Mouse (Mus musculus) layer of hippocampus, postnatal 25 days (tissue): ENCODE results near the gene Ppfibp1. TPM values are rescaled to one million over a fixed set of nuclear protein-coding genes. Genes with fewer than 3 reads are reported as not detected.
A peak's percentile ranks its signal among the peaks of the same experiment; 100 is the strongest.

Experiments
- DNase-seq, 2 experiments: peaks; one replicate each; pipeline ENCODE4 v3.0.0; 2022; ENCODE audit warnings: mixed read lengths in 2 of 2, low spot score in 1 of 2; ENCODE audit errors: extremely low spot score in 1 of 2
- total RNA-seq, 2 experiments: library from RNA; stranded (reverse); gene quantifications; 2 replicates each; pipeline ENCODE4 v1.2.3; 2021

Ppfibp1 gene
- total RNA-seq, 2 experiments from 2014 or later: 40.9 to 41.7 TPM

DNA sequence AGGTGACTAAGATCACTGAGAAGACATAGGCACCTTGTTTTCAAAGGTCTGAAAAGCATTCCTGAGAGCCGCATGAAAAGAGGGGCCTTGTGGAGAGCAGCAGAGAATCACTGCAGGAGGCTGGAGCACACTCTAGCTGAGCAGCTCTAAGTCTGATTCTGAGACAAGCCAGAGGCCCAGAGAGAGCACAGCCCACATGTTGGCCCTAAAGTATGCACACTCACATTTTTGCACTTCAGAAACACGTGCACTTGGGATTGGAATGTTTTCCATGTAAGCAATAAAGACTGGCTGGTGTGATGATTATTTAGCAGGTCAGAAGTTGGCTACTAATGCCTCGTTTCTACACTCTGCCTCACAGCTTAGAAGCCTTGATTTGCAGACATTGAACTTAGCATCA, 91.7 kb downstream of the Ppfibp1 start:
- DNase-seq: no peak

DNA sequence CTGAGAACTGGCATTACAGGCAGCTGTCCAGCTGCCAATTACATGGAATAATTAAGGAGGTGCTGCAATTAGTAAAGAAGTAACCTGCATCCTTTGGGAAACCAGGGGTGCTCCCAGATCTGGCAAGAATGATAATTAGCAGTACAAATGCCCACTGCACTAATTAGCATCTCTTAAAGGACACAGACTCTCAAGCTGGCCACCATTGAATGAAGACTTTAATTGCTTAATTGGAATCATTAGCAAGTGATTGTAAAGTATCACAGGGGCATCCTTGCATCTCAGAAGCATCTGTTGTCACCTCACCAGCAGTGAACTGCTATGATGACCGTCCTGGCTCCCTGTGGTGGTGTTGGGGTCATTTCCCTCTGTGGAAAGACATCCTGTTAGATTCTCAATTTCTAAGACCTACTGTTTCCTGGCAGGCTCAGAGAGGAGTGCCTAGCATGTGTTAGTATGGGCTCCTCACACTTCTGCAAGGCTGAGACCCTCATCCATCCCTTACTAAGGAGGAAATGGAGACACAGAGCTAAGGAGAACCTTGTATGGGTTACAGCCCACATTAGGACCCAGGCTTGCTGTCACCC, 93.1 kb downstream of the Ppfibp1 start:
- DNase-seq: no peak

DNA sequence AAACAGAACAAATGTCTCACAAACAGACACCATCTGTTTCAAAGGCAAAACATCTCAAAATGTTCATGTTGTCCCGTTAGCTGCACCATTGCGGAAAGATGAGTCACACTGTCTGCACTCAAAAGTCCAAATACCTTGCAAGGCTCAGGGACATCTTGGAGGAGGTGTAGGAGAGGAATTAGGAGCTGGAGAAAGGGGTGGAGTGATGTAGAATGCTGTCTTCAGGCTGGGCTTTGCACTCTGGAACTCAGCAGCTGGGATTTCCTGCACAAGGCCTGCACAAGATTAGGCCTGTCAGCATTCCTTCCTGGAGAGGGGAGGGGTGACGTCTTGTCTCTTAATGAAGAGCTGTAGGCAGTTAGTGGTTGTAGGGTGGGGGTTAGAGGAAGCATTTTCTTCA, 96.3 kb downstream of the Ppfibp1 start:
- no peak for DNase-seq

DNA sequence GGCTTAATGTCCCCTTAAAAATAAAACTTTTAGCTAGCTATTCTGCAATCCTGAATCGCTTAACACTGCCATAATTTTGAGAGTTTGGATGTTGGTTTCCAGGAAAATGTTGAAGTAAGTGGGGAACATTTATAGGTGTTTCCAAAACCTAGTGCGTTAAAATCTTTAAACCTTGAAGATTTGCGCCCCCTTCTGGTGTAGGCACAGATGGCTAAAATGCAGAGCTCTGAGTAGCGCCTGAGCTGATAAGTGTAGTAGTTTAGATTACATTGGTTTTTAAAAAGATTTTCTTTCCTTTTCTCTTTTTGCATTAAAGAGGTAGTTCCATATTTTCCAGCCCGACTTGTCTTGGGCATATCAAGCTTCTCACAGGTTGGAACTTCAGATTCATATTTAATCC, 105.9 kb downstream of the Ppfibp1 start:
- DNase-seq: peak; percentile 39 to 77

DNA sequence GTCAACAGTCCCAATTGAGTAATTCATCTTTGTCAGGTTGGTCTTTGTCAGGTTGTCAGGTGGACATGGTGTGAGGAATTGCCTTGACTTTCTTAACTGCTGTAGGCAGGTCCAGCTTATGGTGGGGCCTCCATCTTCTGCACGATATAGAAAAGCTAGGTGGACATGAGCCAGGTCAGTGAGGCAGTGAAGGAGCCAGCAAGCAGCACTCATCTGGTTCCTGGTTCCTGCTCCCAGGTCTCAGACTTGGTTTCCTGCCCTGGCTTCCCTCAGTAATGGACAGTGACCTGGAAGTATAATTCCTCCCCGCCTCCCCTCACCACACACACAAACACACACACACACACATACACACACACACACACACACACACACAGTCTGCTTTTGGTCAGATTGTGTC, 107.1 kb downstream of the Ppfibp1 start:
- no peak for DNase-seq

DNA sequence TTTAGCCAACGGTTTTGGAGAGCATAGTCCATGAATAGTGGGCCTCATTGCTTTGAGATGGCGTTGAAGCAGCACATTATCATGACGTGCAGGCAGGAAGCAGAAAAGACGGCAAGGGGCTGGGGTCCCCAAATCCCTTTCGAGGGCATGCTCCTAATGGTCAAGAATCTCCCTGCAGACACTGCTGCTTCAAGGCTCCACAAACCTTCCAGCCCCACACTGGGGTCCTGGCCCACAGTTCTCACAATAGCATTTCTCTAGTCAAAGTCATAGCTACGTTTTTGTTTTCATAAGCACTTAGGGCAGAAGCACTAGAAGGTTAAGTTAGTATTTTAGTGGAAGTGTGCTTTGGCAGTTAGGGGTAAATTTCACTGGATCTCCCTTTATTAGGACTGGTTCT, 107.6 kb downstream of the Ppfibp1 start:
- no peak for DNase-seq

DNA sequence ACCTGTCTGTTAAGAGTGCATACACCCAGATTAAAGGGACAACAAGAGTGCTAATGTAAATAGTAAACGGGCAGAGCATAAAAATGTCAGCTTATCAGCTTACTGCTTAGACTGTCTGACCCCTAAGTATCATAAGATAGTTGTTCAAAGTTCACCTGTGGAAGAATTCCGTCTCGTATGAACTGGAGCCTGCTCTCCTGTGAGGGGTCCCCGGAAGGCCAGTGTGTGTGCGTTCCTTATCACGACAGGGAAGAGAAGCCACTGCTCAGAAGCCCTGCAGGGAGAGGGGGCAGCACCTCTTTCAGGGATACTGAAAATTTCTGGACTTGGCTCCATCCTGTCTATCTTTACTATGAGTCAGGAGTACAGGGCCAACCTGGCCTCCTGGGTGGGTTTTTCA, 108.7 kb downstream of the Ppfibp1 start:
- no peak for DNase-seq

DNA sequence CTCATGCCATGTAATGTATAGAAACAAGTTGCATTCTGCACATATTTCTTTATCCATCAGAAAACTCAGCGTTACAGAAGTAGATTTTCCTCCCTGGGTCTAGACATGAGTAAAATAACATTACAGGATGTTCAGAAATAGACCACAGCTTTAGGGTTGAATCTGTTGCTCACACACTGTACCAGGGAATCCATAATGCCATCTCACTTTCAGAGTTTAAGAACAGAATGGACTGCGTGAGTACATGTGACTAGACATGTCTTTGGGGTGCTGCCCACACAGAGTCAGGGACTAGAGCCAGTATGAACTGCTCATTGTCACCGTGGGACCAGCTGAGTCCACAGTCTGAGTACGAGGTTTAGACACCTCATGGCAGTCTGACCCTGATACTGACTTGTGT, 110.4 kb downstream of the Ppfibp1 start:
- no peak for DNase-seq

DNA sequence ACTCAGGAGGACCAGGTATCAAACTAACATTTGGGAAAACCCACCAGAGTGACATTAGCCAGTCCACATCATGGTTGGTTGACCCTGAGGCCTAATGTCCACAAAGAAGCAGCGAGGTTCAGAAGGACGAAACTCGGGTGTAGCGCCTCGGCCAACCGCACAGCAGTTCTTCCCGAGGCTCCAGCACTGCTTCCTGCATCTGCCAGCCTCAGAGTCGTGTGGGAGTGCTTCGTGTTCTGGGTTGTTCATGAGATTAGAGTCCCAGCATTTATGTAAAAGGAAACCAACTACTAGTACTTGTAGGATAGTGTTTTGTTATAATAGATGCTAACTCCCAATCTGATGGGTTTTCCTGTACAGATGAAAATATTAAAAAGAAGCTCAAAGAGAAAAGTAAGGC, 111.0 kb downstream of the Ppfibp1 start:
- no peak for DNase-seq

DNA sequence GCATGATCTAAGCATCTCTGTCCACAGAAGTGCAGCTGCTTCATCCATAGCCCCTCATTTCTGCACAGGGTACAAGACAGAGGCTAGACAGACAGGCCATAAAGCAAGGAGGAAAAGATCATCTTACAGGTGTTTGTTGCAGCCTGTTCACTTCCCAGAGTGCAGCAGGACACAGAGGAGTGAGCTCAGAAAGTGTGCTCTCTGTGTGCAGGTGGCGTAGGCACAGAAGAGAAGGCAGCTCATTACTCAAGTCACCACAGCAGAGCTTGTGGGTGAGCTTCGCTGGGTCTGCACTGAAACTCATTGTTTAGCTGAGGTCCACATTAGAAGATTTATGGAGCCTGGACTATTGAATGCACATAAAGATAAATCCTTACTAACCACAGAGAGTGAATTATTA, 111.5 kb downstream of the Ppfibp1 start:
- no peak for DNase-seq

DNA sequence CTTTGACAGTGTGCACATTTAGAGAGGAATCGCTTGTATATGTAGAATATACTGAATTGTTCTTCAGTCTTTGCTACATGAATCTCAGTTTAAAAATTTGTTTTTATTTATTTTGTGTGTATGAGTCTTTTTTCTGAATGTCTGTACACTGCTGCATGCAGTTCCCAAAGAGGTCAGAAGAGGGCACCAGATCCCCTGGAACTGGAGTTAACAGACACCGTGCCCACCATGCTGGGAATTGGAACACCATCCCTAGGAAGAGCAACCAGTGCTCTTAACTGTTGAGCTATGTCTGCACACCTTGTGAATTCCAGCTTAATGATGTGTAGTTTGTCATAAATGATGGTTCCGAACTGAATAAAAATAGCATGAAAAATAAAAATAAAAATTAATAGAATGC, 119.9 kb downstream of the Ppfibp1 start:
- peak in 1 of 2 experiments; percentile 64 for DNase-seq

DNA sequence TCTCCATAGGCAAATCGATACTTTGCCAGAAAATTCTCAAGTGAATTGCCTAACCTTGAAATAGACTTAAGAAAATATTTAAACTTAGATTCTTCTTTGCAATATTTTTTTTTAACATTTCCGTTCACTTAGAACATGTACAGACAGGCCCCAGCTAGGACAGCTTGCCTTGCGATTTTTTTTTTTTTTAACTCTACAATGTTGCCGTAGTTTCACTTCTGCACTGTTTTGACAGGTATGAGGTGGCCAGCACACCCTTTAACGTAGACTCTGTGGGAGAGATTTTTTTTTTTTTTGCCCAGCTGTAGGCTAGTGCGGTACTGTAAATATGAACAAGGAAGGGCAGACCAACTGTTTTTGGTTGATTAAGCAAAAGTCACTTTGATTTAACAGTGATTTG, 122.1 kb downstream of the Ppfibp1 start:
- DNase-seq: no peak

DNA sequence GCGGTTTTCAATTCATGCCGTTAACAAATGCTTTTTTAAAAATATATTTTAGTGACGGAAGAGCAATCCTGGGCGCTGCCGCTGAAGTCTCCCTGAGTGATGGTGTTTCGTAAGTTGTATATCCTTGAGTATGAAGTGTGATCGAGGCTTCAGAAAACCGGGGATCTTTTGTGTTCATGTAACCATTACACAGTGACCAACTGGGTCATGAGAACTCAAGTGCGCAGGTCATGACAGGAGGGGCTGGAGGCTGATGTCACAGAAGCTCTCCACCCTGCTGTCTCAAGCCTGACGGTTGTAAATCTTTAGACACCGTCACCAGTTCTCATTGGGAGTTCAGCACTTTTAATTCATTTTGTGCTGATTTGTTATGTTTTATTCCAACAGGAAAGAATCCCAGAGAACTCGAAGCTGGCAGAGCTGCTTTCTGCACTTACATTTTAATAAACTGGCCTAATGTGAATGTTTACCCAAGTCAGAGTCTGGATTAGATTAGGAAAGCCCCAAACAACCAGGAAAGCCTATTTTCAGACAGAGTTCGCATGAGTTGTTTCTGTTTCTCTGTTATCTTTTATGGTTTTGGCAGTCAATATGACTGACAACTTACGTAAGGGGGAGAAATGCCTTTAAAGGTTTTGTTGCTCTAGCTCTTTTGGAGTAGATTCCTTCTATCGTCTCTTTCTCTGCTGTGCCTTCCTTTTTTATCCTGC, 122.7 kb downstream of the Ppfibp1 start:
- no peak for DNase-seq

DNA sequence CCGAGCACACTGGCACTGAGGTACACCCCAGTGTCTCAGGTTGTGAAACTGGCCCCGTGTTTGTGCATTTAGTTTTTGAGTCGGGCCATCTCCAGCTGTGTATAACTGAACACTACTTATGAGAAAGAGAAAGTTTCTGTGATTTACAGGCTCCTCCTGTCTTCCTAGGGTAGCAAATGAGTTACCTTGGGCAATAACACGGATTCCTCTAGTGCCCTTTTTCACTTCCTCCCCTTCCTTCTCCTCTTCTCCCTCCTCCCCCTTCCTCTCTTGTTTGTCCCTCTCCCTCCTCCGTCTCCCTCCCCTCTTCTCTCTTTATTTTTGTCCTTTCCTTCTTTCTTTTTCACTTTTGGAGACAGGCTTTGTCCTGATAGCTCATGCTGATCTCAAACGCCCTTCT, 123.3 kb downstream of the Ppfibp1 start:
- no peak for DNase-seq

DNA sequence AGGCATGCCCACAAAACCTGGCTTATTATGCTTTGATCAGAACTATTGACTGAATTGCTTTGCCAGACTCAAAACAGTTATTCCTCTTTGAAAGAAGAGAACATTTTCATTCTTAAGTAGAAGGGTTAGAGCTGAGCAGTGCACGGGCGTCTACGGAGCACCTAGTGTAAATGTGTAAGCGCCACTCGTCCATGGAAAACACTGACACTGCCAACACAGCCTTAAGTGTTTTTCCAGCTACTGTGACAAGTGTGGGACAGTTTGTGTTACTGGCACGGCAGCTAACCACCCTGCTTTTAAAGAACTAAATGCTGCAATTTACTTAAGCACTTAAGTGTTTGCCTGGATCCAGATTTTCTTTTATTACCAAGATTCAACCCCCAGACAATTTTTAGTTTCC, 123.7 kb downstream of the Ppfibp1 start:
- no peak for DNase-seq

DNA sequence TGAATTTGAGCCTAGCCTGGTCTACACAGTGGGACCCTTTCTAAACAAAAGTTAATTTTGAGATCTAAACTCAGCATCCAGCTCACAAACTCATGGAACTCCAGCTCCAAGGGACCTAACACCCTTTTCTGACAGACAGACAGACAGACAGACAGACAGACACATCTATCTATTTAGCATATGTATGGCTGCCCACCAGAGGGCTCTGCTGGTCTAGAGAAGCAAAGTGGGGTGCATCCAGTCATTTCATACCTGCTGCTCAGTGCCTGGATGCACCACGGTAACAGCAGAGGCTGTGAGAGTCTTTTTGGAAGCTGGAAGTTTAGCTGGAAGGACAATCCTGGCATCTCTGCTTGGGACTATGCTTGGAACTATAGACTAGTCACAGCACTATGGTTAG, 125.3 kb downstream of the Ppfibp1 start:
- no peak for DNase-seq

DNA sequence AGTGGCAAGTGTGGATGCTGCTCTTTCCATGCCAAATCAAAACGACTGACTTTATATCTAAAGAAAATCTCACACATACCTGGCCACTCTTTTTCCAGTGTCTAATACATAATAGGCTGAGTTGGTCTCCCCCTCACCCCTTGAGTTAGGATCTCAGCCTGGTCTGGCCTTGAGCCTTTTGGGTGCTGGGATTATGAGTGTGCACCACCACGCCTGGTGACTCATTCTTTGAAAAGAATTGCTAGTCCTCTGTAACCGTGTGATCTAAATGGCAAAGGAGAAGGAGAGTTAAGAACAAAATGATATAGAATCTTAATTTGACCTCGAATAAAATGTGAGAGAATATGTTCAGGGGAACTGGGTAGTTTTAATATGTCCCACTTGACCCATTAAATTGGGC, 129.6 kb downstream of the Ppfibp1 start:
- DNase-seq: no peak

DNA sequence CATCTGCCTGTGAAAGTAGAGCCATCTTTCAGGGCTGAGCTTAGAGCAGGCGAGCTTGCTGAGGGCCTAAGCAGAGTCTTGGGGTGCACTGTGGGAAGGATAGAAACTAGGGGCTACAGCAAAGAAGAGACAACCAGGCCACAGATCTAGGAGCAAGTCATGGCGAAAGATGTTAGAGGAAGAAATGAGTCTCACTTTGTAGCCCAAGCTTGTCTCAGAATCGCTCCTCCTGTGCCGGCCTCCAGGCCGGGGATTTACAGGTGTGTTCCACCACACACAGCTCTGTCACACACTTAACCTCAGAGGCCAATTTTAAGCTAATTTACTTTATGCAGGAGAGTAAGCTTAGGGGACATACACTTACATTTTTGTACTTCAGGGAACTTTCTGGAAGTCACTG, 130.1 kb downstream of the Ppfibp1 start:
- DNase-seq: no peak

DNA sequence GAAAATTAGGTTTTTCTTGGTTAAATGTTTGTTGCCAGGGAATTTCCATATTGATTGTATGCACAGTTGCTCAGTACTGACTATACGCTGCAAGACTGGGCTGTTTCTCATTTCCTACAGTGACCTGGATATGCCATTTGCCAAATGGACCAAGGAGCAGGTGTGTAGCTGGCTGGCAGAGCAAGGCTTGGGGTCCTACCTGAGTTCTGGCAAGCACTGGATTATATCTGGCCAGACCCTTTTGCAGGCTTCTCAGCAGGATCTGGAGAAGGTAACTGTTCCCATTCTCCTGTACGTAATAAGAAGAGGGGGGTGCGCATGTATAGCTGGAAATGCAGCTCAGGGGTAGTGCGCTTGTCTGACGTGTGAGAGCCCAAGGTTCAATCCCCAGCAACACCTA, 132.9 kb downstream of the Ppfibp1 start:
- DNase-seq: no peak

DNA sequence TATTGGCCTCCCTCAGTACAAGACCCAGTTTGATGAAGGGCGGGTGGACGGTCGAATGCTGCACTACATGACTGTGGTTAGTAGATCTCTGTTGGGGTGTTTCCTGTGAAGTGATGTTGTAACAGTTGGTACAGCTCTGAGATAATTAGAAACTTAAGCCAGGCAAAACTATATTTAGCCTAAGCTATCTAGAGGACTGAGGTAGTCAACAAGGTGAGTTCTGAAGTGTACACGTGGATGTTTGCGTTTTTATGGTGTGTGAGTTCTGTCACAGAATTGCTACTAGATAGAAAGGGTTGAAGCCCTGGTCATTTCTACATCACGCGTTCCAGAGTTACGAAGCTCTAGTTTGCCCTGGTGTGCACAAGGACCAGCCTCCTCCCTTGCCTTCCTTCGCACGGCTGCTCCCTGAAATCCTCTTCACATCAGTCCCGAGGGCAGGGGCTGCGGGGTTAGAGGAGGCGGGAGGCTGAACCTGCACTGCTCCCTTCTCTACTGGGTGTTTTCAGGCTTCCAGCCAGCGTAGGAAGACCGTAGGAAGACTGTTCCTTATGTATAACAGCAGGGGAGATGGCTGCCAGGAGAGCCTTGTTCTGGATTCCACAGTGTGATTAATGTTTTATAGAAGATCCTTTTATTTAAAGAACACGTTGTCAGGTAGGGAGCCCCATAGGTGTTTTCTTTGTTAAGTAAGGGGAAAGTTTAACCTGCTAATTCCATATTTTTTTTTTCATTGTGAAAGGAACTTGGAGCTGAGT, 134.3 kb downstream of the Ppfibp1 start:
- no peak for DNase-seq

DNA sequence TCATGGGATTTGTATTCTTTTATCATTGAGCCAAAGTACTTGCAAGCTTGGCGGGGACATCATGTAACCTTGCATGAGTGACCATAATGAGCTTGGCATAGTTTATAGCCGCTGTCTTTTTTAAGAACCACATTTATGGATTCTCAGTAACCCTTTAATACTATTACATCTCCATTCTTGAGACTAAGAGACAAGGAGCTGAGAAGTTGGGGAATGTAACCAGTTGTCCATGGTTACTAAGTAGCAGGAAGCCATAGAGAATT, 134.8 kb downstream of the Ppfibp1 start:
- DNase-seq: no peak

DNA sequence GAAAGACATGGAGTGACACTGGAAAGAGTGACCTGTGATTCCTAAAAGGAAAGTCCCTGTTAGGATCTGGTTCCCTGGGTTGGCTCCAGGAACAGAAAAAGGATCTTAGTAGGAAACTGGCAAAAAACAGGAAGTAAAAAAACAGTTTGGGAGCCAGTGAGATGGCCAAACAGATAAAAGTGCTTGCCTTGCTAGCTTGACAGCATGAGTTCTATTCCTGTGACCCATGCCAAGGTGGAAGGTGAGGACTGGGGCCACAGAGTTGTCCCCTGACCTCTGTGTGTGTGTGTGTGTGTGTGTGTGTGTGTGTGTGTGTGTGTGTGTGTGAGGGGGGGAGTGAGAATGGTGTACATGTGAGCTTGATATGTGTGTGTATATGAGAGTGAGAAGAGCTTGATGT, 135.3 kb downstream of the Ppfibp1 start:
- DNase-seq: no peak
